Mouse (Mus musculus): ENCODE measurements around the gene Neurl1a. TPM values are rescaled to one million over a fixed set of nuclear protein-coding genes. Genes with fewer than 3 reads are reported as not detected.

The Neurl1a gene
- total RNA-seq, 4 experiments from 2014 or later: 1.3 to 3.0 (median 2.0) TPM

- DNase-seq (ENCODE audit: low spot score): no peak
These were observed 33.8 kb downstream of the Neurl1a start for GRCm38 (mm10) chr19:47212401-47212800.

- no peak for DNase-seq (ENCODE audit: low spot score)
These were observed 34.9 kb downstream of the Neurl1a start for GRCm38 (mm10) chr19:47213470-47213869.

- no peak for DNase-seq (ENCODE audit: low spot score)
These were observed 38.1 kb downstream of the Neurl1a start for GRCm38 (mm10) chr19:47216766-47217165.

GRCm38 (mm10) chr19:47219622-47220021 is 41.0 kb downstream of the Neurl1a start:
- DNase-seq (ENCODE audit: low spot score): no peak

- DNase-seq (ENCODE audit: low spot score): no peak
These were observed 41.6 kb downstream of the Neurl1a start for GRCm38 (mm10) chr19:47220232-47220631.

GRCm38 (mm10) chr19:47221006-47221405 is 42.4 kb downstream of the Neurl1a start:
- no peak for DNase-seq (ENCODE audit: low spot score)

GRCm38 (mm10) chr19:47221500-47222153 is 43.0 kb downstream of the Neurl1a start:
- DNase-seq (ENCODE audit: low spot score): no peak

- no peak for DNase-seq (ENCODE audit: low spot score)
These were observed 43.7 kb downstream of the Neurl1a start for GRCm38 (mm10) chr19:47222154-47222840.

- no peak for DNase-seq (ENCODE audit: low spot score)
These were observed 44.4 kb downstream of the Neurl1a start for GRCm38 (mm10) chr19:47222841-47223557.

- DNase-seq (ENCODE audit: low spot score): peak; percentile 31
These were observed 46.1 kb downstream of the Neurl1a start for GRCm38 (mm10) chr19:47224743-47225142.

- no peak for DNase-seq (ENCODE audit: low spot score)
These were observed 47.2 kb downstream of the Neurl1a start for GRCm38 (mm10) chr19:47225791-47226190.

GRCm38 (mm10) chr19:47228725-47229252 is 50.2 kb downstream of the Neurl1a start:
- peak; percentile 40 for DNase-seq (ENCODE audit: low spot score)

GRCm38 (mm10) chr19:47229461-47229860 is 50.8 kb downstream of the Neurl1a start:
- DNase-seq (ENCODE audit: low spot score): no peak

- DNase-seq (ENCODE audit: low spot score): no peak
These were observed 51.5 kb downstream of the Neurl1a start for GRCm38 (mm10) chr19:47230082-47230481.

- DNase-seq (ENCODE audit: low spot score): no peak
These were observed 52.1 kb downstream of the Neurl1a start for GRCm38 (mm10) chr19:47230682-47231081.

GRCm38 (mm10) chr19:47231389-47231788 is 52.8 kb downstream of the Neurl1a start:
- no peak for DNase-seq (ENCODE audit: low spot score)

GRCm38 (mm10) chr19:47232077-47232865 is 53.7 kb downstream of the Neurl1a start:
- no peak for DNase-seq (ENCODE audit: low spot score)

- DNase-seq (ENCODE audit: low spot score): no peak
These were observed 54.5 kb downstream of the Neurl1a start for GRCm38 (mm10) chr19:47233087-47233486.

- no peak for DNase-seq (ENCODE audit: low spot score)
These were observed 61.5 kb downstream of the Neurl1a start for GRCm38 (mm10) chr19:47240076-47240475.

- DNase-seq (ENCODE audit: low spot score): no peak
These were observed 62.3 kb downstream of the Neurl1a start for GRCm38 (mm10) chr19:47240957-47241356.

GRCm38 (mm10) chr19:47242227-47242626 is 63.6 kb downstream of the Neurl1a start:
- DNase-seq (ENCODE audit: low spot score): no peak

- DNase-seq (ENCODE audit: low spot score): no peak
These were observed 66.9 kb downstream of the Neurl1a start for GRCm38 (mm10) chr19:47245512-47245911.

All from heart, adult 8-10 months (tissue).